Mouse (Mus musculus): ENCODE measurements at regions not wholly inside any gene's neighbourhood (a gene's known extent, or its start where the extent isn't known, plus 50 kb on each side); places are given as distances from the start of the nearest gene placed in this dataset.

- H3K27ac ChIP-seq (ENCODE audit: low read depth, low read length), result no peak overlapping the region
- no peak overlapping the region for H3K9ac ChIP-seq (replicated peaks; ENCODE audit: low read depth, low read length)
- peaks cover 4% of the 10 kb centered on the region; the same call in 1 of the 2 replicates for H3K9me3 ChIP-seq (ENCODE audit: control insufficient read depth, low read length)
- 29% methylated on average over 12 of the region's 12 CpGs for WGBS
- H3K36me3 ChIP-seq (ENCODE audit: control insufficient read depth, insufficient read depth, low read length), result no peaks in the 10 kb centered on the region
- no peak overlapping the region for H3K4me2 ChIP-seq (ENCODE audit: low read depth, low read length)
- H3K4me3 ChIP-seq (ENCODE audit: low read depth, low read length), result no peak overlapping the region
- no peaks in the 10 kb centered on the region for H3K27me3 ChIP-seq (ENCODE audit: control insufficient read depth, insufficient read depth, low read length)
- H3K4me1 ChIP-seq (ENCODE audit: control insufficient read depth, insufficient read depth, low read length), result peaks cover 7% of the 10 kb centered on the region
- peak; percentile 78 for ATAC-seq (ENCODE audit: low read depth)
Observed at GRCm38 (mm10) chr12:105898580-105899293, 111.3 kb upstream of the Vrk1 start.

- no peaks in the 10 kb centered on the region for H3K36me3 ChIP-seq (ENCODE audit: control insufficient read depth, insufficient read depth, low read length)
- no peak overlapping the region for H3K4me3 ChIP-seq (ENCODE audit: low read depth, low read length)
- H3K27ac ChIP-seq (ENCODE audit: low read depth, low read length), result no peak overlapping the region
- WGBS, result 42% methylated on average over 9 of the region's 9 CpGs
- H3K27me3 ChIP-seq (ENCODE audit: control insufficient read depth, insufficient read depth, low read length), result no peaks in the 10 kb centered on the region
- H3K4me1 ChIP-seq (ENCODE audit: control insufficient read depth, insufficient read depth, low read length), result peaks cover 10% of the 10 kb centered on the region
- no peak overlapping the region for H3K4me2 ChIP-seq (ENCODE audit: low read depth, low read length)
- H3K9me3 ChIP-seq (ENCODE audit: control insufficient read depth, low read length), result peaks cover 4% of the 10 kb centered on the region; the same call in 1 of the 2 replicates
- no peak overlapping the region for H3K9ac ChIP-seq (replicated peaks; ENCODE audit: low read depth, low read length)
- ATAC-seq (ENCODE audit: low read depth), result peak; percentile 60
Observed at GRCm38 (mm10) chr12:105899294-105899909, 110.6 kb upstream of the Vrk1 start.

- Histone ChIP-seq H3K9ac (replicated peaks; ENCODE audit: low read depth, low read length) (no peak overlapping the region), H3K27me3 (ENCODE audit: control insufficient read depth, insufficient read depth, low read length) (no peaks in the 10 kb centered on the region), H3K4me2 (ENCODE audit: low read depth, low read length) (no peak overlapping the region), H3K4me3 (ENCODE audit: low read depth, low read length) (no peak overlapping the region), H3K9me3 (ENCODE audit: control insufficient read depth, low read length) (peaks cover under 1% of the 10 kb centered on the region; the same call in 1 of the 2 replicates), H3K36me3 (ENCODE audit: control insufficient read depth, insufficient read depth, low read length) (no peaks in the 10 kb centered on the region), H3K4me1 (ENCODE audit: control insufficient read depth, insufficient read depth, low read length) (peaks cover 19% of the 10 kb centered on the region), H3K27ac (ENCODE audit: low read depth, low read length) (no peak overlapping the region)
- 91% methylated on average over 6 of the region's 6 CpGs for WGBS
- no peak for ATAC-seq (ENCODE audit: low read depth)
Observed at GRCm38 (mm10) chr12:105900479-105900878, 109.5 kb upstream of the Vrk1 start.

GRCm38 (mm10) chr12:105903072-105903471, 107.0 kb upstream of the Vrk1 start:
- Histone ChIP-seq H3K27me3 (ENCODE audit: control insufficient read depth, insufficient read depth, low read length) (no peaks in the 10 kb centered on the region), H3K27ac (ENCODE audit: low read depth, low read length) (no peak overlapping the region), H3K36me3 (ENCODE audit: control insufficient read depth, insufficient read depth, low read length) (no peaks in the 10 kb centered on the region), H3K4me2 (ENCODE audit: low read depth, low read length) (no peak overlapping the region), H3K4me1 (ENCODE audit: control insufficient read depth, insufficient read depth, low read length) (peaks cover 19% of the 10 kb centered on the region), H3K4me3 (ENCODE audit: low read depth, low read length) (no peak overlapping the region), H3K9ac (replicated peaks; ENCODE audit: low read depth, low read length) (no peak overlapping the region), H3K9me3 (ENCODE audit: control insufficient read depth, low read length) (no peaks in the 10 kb centered on the region)
- 51% methylated on average over 8 of the region's 8 CpGs for WGBS
- ATAC-seq (ENCODE audit: low read depth), result no peak

- H3K4me3 ChIP-seq (ENCODE audit: low read depth, low read length), result no peak overlapping the region
- H3K27me3 ChIP-seq (ENCODE audit: control insufficient read depth, insufficient read depth, low read length), result no peaks in the 10 kb centered on the region
- peaks cover 12% of the 10 kb centered on the region; the same call in 1 of the 2 replicates for H3K4me1 ChIP-seq (ENCODE audit: control insufficient read depth, insufficient read depth, low read length)
- H3K36me3 ChIP-seq (ENCODE audit: control insufficient read depth, insufficient read depth, low read length), result no peaks in the 10 kb centered on the region
- 33% methylated on average over 7 of the region's 7 CpGs for WGBS
- no peaks in the 10 kb centered on the region for H3K9me3 ChIP-seq (ENCODE audit: control insufficient read depth, low read length)
- H3K4me2 ChIP-seq (ENCODE audit: low read depth, low read length), result no peak overlapping the region
- ATAC-seq (ENCODE audit: low read depth), result no peak
- H3K27ac ChIP-seq (ENCODE audit: low read depth, low read length), result no peak overlapping the region
- H3K9ac ChIP-seq (replicated peaks; ENCODE audit: low read depth, low read length), result no peak overlapping the region
Observed at GRCm38 (mm10) chr12:105906584-105906983, 103.4 kb upstream of the Vrk1 start.

- Histone ChIP-seq H3K27me3 (ENCODE audit: control insufficient read depth, insufficient read depth, low read length) (no peaks in the 10 kb centered on the region), H3K36me3 (ENCODE audit: control insufficient read depth, insufficient read depth, low read length) (no peaks in the 10 kb centered on the region), H3K4me3 (ENCODE audit: low read depth, low read length) (no peak overlapping the region), H3K27ac (ENCODE audit: low read depth, low read length) (no peak overlapping the region), H3K9me3 (ENCODE audit: control insufficient read depth, low read length) (no peaks in the 10 kb centered on the region), H3K4me1 (ENCODE audit: control insufficient read depth, insufficient read depth, low read length) (peaks cover 12% of the 10 kb centered on the region; the same call in 1 of the 2 replicates), H3K9ac (replicated peaks; ENCODE audit: low read depth, low read length) (no peak overlapping the region), H3K4me2 (ENCODE audit: low read depth, low read length) (no peak overlapping the region)
- 55% methylated on average over 13 of the region's 13 CpGs for WGBS
- ATAC-seq (ENCODE audit: low read depth), result no peak
Observed at GRCm38 (mm10) chr12:105907851-105908620, 102.0 kb upstream of the Vrk1 start.

GRCm38 (mm10) chr12:105911556-105911955, 98.5 kb upstream of the Vrk1 start:
- no peak for ATAC-seq (ENCODE audit: low read depth)
- Histone ChIP-seq H3K9me3 (ENCODE audit: control insufficient read depth, low read length) (no peaks in the 10 kb centered on the region), H3K4me3 (ENCODE audit: low read depth, low read length) (no peak overlapping the region), H3K27ac (ENCODE audit: low read depth, low read length) (no peak overlapping the region), H3K9ac (replicated peaks; ENCODE audit: low read depth, low read length) (no peak overlapping the region), H3K27me3 (ENCODE audit: control insufficient read depth, insufficient read depth, low read length) (no peaks in the 10 kb centered on the region), H3K4me1 (ENCODE audit: control insufficient read depth, insufficient read depth, low read length) (no peaks in the 10 kb centered on the region), H3K4me2 (ENCODE audit: low read depth, low read length) (no peak overlapping the region), H3K36me3 (ENCODE audit: control insufficient read depth, insufficient read depth, low read length) (no peaks in the 10 kb centered on the region)
- WGBS, result 87% methylated on average over 9 of the region's 9 CpGs

GRCm38 (mm10) chr12:105917388-105917963, 92.6 kb upstream of the Vrk1 start:
- WGBS, result 39% methylated on average over 10 of the region's 10 CpGs
- Histone ChIP-seq H3K4me2 (ENCODE audit: low read depth, low read length) (no peak overlapping the region), H3K4me3 (ENCODE audit: low read depth, low read length) (no peak overlapping the region), H3K36me3 (ENCODE audit: control insufficient read depth, insufficient read depth, low read length) (no peaks in the 10 kb centered on the region), H3K9me3 (ENCODE audit: control insufficient read depth, low read length) (no peaks in the 10 kb centered on the region), H3K27ac (ENCODE audit: low read depth, low read length) (0 out of 2 replicates have a peak overlapping the region, but pooled peaks have one; percentile 28), H3K4me1 (ENCODE audit: control insufficient read depth, insufficient read depth, low read length) (0 out of 2 replicates have a peak, but pooled peaks cover 2% of the 10 kb centered on the region), H3K27me3 (ENCODE audit: control insufficient read depth, insufficient read depth, low read length) (no peaks in the 10 kb centered on the region), H3K9ac (replicated peaks; ENCODE audit: low read depth, low read length) (no peak overlapping the region)
- ATAC-seq (ENCODE audit: low read depth), result peak; percentile 49; the same call in 1 of the 2 replicates

Measured in neural tube, embryonic 14.5 days (tissue).